Mouse (Mus musculus) ES-E14 (cell line): ENCODE data around the gene Map3k5. TPM values are rescaled to one million over a fixed set of nuclear protein-coding genes. Genes with fewer than 3 reads are reported as not detected.

ENCODE experiments used
- DNase-seq: peaks from one replicate; pipeline ENCODE4 v3.0.0-alpha.2; 2013; ENCODE audit warnings: low read depth, low spot score
- H3K27ac ChIP-seq: 2 replicates; pipeline ENCODE4 v1.5.1; 2012; ENCODE audit warnings: low read depth, mild to moderate bottlenecking, low read length, moderate library complexity, mixed read lengths; ENCODE audit not compliant: poor library complexity, insufficient read depth, severe bottlenecking
- H3K36me3 ChIP-seq: 2 replicates; pipeline ENCODE4 v1.6.1; 2012; ENCODE audit warnings: mild to moderate bottlenecking, low read length, moderate library complexity, mixed read lengths; ENCODE audit not compliant: control insufficient read depth, poor library complexity, insufficient read depth, severe bottlenecking
- H3K4me1 ChIP-seq, 2 experiments: fragments of 150-350 bp in 1 of 2; sonication (generic) in 1 of 2; 2 replicates each; pipeline ENCODE4 v1.6.1; 2012; ENCODE audit warnings: low read length in 2 of 2, mild to moderate bottlenecking in 1 of 2, mixed read lengths in 1 of 2; ENCODE audit not compliant: control insufficient read depth in 2 of 2, insufficient read depth in 2 of 2, poor library complexity in 1 of 2
- H3K4me3 ChIP-seq, 2 experiments: fragments of 150-350 bp in 1 of 2; sonication (generic) in 1 of 2; 2 replicates each; pipeline ENCODE4 v1.5.1; 2012; ENCODE audit warnings: low read length in 2 of 2, low read depth in 1 of 2, mild to moderate bottlenecking in 1 of 2, mixed read lengths in 1 of 2; ENCODE audit not compliant: insufficient read depth in 1 of 2, poor library complexity in 1 of 2, severe bottlenecking in 1 of 2
- H3K9ac ChIP-seq: 2 replicates; pipeline ENCODE4 v1.6.1; 2012; ENCODE audit warnings: low read depth, mild to moderate bottlenecking, low read length, mixed read lengths; ENCODE audit not compliant: poor library complexity, insufficient read depth, severe bottlenecking
- H3K9me3 ChIP-seq: fragments of 150-350 bp; sonication (generic); 2 replicates; pipeline ENCODE4 v1.6.1; 2012; ENCODE audit warnings: low read depth, mild to moderate bottlenecking, low read length; ENCODE audit not compliant: control insufficient read depth, insufficient read depth
- CHD2 ChIP-seq: IDR thresholded peaks from 2 replicates; pipeline ENCODE4 v1.6.1; 2014; ENCODE audit warnings: mild to moderate bottlenecking, low read depth, low read length, inconsistent platforms
- HCFC1 ChIP-seq: IDR thresholded peaks from 2 replicates; pipeline ENCODE4 v1.6.1; 2012; ENCODE audit warnings: low read length, inconsistent platforms, borderline replicate concordance; ENCODE audit not compliant: insufficient read depth
- MAFK ChIP-seq: IDR thresholded peaks from 2 replicates; pipeline ENCODE4 v1.6.1; 2014; ENCODE audit warnings: mild to moderate bottlenecking, low read depth, low read length, inconsistent platforms; ENCODE audit not compliant: insufficient read depth
- ZC3H11A ChIP-seq: IDR thresholded peaks from 2 replicates; pipeline ENCODE4 v1.6.1; 2012; ENCODE audit warnings: low read depth, mild to moderate bottlenecking, inconsistent platforms, low read length, borderline replicate concordance
- ZNF384 ChIP-seq: IDR thresholded peaks from 2 replicates; pipeline ENCODE4 v1.6.1; 2012; ENCODE audit warnings: low read depth, low read length, inconsistent platforms
- in situ Hi-C, 2 experiments: fragments of 600-800 bp; cut with MboI; formaldehyde crosslinking; loops; one replicate each; pipeline ENCODE4 v1.15.1; 2025; ENCODE audit warnings: low sequenced_read_pairs in 2 of 2, inconsistent platforms in 1 of 2; ENCODE audit not compliant: unreplicated experiment in 2 of 2
- total RNA-seq: library from RNA; depleted of rRNA; stranded (reverse); fragments of 300-350 nt; gene quantifications from 2 replicates; pipeline ENCODE4 v1.2.3, GENCODE M21; 2012

Gene Map3k5
- total RNA-seq, 1 experiment, result 4.7 TPM

GRCm38 (mm10) chr10:19928205-19928604, 6.1 kb upstream of the Map3k5 start:
- no peak for TF ChIP-seq MAFK
- TF ChIP-seq HCFC1, result no peak
- TF ChIP-seq CHD2, result no peak
- no peak for TF ChIP-seq ZNF384
- TF ChIP-seq ZC3H11A, result no peak
- in situ Hi-C loops, result no loop called here

DNA sequence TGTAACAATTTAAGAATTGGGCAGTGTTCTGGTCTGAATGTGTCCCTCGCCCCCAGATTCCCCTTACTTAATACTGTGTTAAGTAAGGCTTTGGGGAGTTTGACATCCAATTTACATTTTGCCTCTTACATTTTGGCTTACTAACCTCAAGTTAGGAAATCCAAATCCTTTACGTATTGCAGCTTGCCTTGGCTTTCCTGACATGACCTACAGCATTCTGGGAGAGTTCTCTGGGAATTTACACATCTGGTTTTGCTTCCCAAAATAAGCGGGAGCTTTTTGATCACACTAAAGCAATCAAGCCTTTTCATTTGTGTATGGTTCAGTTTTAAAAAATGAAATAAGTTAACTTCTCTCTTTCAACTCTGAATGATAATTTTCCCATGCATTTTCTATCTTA, 1.3 kb upstream of the Map3k5 start:
- no peak for DNase-seq
- H3K36me3 ChIP-seq, result no peaks in the 10 kb centered on the region
- H3K27ac ChIP-seq, result no peak overlapping the region
- H3K9ac ChIP-seq, result no peak overlapping the region
- no peaks in the 10 kb centered on the region for H3K9me3 ChIP-seq
- H3K4me3 ChIP-seq, result no peak overlapping the region; a peak in 1 of 4 replicates
- TF ChIP-seq ZNF384 (no peak), MAFK (no peak), CHD2 (no peak), ZC3H11A (no peak), HCFC1 (no peak)
- in situ Hi-C loops, result no loop called here
- no peaks in the 10 kb centered on the region for H3K4me1 ChIP-seq

More at GRCm38 (mm10) chr10:19928205-19928604, 6.1 kb upstream of the Map3k5 start:
- Histone ChIP-seq H3K36me3 (no peaks in the 10 kb centered on the region), H3K4me3 (no peak overlapping the region), H3K27ac (no peak overlapping the region), H3K9me3 (no peaks in the 10 kb centered on the region), H3K4me1 (no peaks in the 10 kb centered on the region), H3K9ac (no peak overlapping the region)
- DNase-seq, result no peak

- DNase-seq, result peak; percentile 45
- Histone ChIP-seq H3K9ac (peak overlapping the region; percentile 73), H3K4me3 (peak overlapping the region; percentile 74 to 86), H3K36me3 (no peaks in the 10 kb centered on the region), H3K4me1 (no peaks in the 10 kb centered on the region), H3K27ac (no peak overlapping the region), H3K9me3 (no peaks in the 10 kb centered on the region)
- in situ Hi-C loops, result no loop called here
- TF ChIP-seq CHD2, result no peak
- no peak for TF ChIP-seq ZNF384
- no peak for TF ChIP-seq ZC3H11A
- no peak for TF ChIP-seq HCFC1
- no peak for TF ChIP-seq MAFK
These were observed 525 bp upstream of the Map3k5 start for GRCm38 (mm10) chr10:19933511-19934383.

- no peak for DNase-seq
- H3K9ac ChIP-seq, result peak overlapping the region; percentile 73
These were observed 987 bp downstream of the Map3k5 start for GRCm38 (mm10) chr10:19935295-19935623.

More at GRCm38 (mm10) chr10:19935295-19935623, 987 bp downstream of the Map3k5 start:
- Histone ChIP-seq H3K4me3 (peak overlapping the region; percentile 74 to 86), H3K9me3 (no peaks in the 10 kb centered on the region), H3K4me1 (no peaks in the 10 kb centered on the region), H3K27ac (no peak overlapping the region), H3K36me3 (no peaks in the 10 kb centered on the region)
- in situ Hi-C loops, result no loop called here
- TF ChIP-seq CHD2 (no peak), MAFK (no peak), HCFC1 (no peak), ZNF384 (no peak), ZC3H11A (no peak)
